Mouse (Mus musculus) testis, adult 2 months (tissue): ENCODE data around the gene Top1. TPM values are rescaled to one million over a fixed set of nuclear protein-coding genes. Genes with fewer than 3 reads are reported as not detected.

Experiments used
- H3K27ac ChIP-seq: fragments of 200-500 bp; 2 replicates; pipeline ENCODE4 v1.5.1; 2012; ENCODE audit warnings: low read depth, low read length; ENCODE audit not compliant: control insufficient read depth, insufficient read depth
- H3K27me3 ChIP-seq: fragments of 200-500 bp; 2 replicates; pipeline ENCODE4 v1.6.1; 2012; ENCODE audit warnings: mild to moderate bottlenecking, low read length, moderate library complexity; ENCODE audit not compliant: control insufficient read depth, insufficient read depth
- H3K36me3 ChIP-seq: fragments of 200-500 bp; 2 replicates; pipeline ENCODE4 v1.6.1; 2012; ENCODE audit warnings: mild to moderate bottlenecking, low read length; ENCODE audit not compliant: control insufficient read depth, insufficient read depth
- H3K4me1 ChIP-seq: fragments of 200-500 bp; 2 replicates; pipeline ENCODE4 v1.6.1; 2012; ENCODE audit warnings: low read length; ENCODE audit not compliant: control insufficient read depth, insufficient read depth
- H3K4me3 ChIP-seq: fragments of 200-500 bp; 2 replicates; pipeline ENCODE4 v1.5.1; 2012; ENCODE audit warnings: low read depth, mild to moderate bottlenecking, low read length, moderate library complexity, mixed read lengths; ENCODE audit not compliant: control insufficient read depth
- CTCF ChIP-seq: fragments of 200-500 bp; IDR thresholded peaks from 2 replicates; pipeline ENCODE4 v1.5.1; 2012; ENCODE audit warnings: low read depth, mild to moderate bottlenecking, inconsistent platforms, low read length, moderate library complexity; ENCODE audit not compliant: control insufficient read depth, insufficient read depth, insufficient replicate concordance
- POLR2A ChIP-seq: fragments of 200-500 bp; IDR thresholded peaks from 2 replicates; pipeline ENCODE4 v1.6.1; 2012; ENCODE audit warnings: low read depth, mild to moderate bottlenecking, inconsistent platforms, low read length, moderate library complexity; ENCODE audit not compliant: control insufficient read depth
- polyA plus RNA-seq: library from polyadenylated mRNA; depleted of rRNA; stranded (reverse); fragments of >200 nt; gene quantifications from 2 replicates; pipeline ENCODE4 v1.2.3, GENCODE M21; 2012

Gene Top1
- polyA plus RNA-seq, 1 experiment: 7.0 TPM

- Histone ChIP-seq H3K4me1 (0 out of 2 replicates have a peak, but pooled peaks cover 2% of the 10 kb centered on the region), H3K27ac (no peak overlapping the region), H3K27me3 (no peaks in the 10 kb centered on the region), H3K4me3 (no peak overlapping the region), H3K36me3 (no peaks in the 10 kb centered on the region)
- TF ChIP-seq POLR2A: no peak
- no peak for TF ChIP-seq CTCF
Measured at GRCm38 (mm10) chr2:160738354-160738753, 92.7 kb downstream of the Top1 start.

- no peak overlapping the region for H3K27ac ChIP-seq
- TF ChIP-seq CTCF (no peak), POLR2A (no peak)
- H3K36me3 ChIP-seq: no peaks in the 10 kb centered on the region
- no peaks in the 10 kb centered on the region for H3K27me3 ChIP-seq
- H3K4me3 ChIP-seq: no peak overlapping the region
- H3K4me1 ChIP-seq: peaks cover 2% of the 10 kb centered on the region; the same call in 1 of the 2 replicates
Measured at GRCm38 (mm10) chr2:160739647-160740356, 94.1 kb downstream of the Top1 start.

- H3K36me3 ChIP-seq: no peaks in the 10 kb centered on the region
- H3K27me3 ChIP-seq: no peaks in the 10 kb centered on the region
- no peak overlapping the region for H3K27ac ChIP-seq
- H3K4me1 ChIP-seq: peaks cover 2% of the 10 kb centered on the region; the same call in 1 of the 2 replicates
- no peak for TF ChIP-seq POLR2A
- no peak for TF ChIP-seq CTCF
- no peak overlapping the region for H3K4me3 ChIP-seq
Measured at GRCm38 (mm10) chr2:160740521-160741156, 95.0 kb downstream of the Top1 start.

GRCm38 (mm10) chr2:160741580-160741979, 95.9 kb downstream of the Top1 start:
- Histone ChIP-seq H3K27ac (no peak overlapping the region), H3K36me3 (no peaks in the 10 kb centered on the region), H3K4me1 (peaks cover 2% of the 10 kb centered on the region; the same call in 1 of the 2 replicates), H3K4me3 (no peak overlapping the region), H3K27me3 (no peaks in the 10 kb centered on the region)
- TF ChIP-seq CTCF (no peak), POLR2A (no peak)

GRCm38 (mm10) chr2:160742161-160742609, 96.5 kb downstream of the Top1 start:
- H3K27ac ChIP-seq: no peak overlapping the region
- no peaks in the 10 kb centered on the region for H3K27me3 ChIP-seq
- H3K4me1 ChIP-seq: peaks cover 8% of the 10 kb centered on the region
- TF ChIP-seq POLR2A (no peak), CTCF (no peak)
- peak overlapping the region; percentile 37 for H3K4me3 ChIP-seq
- no peaks in the 10 kb centered on the region for H3K36me3 ChIP-seq

- Histone ChIP-seq H3K36me3 (no peaks in the 10 kb centered on the region; the same call in none of the 2 replicates), H3K27ac (no peak overlapping the region), H3K27me3 (no peaks in the 10 kb centered on the region), H3K4me3 (no peak overlapping the region), H3K4me1 (peaks cover 9% of the 10 kb centered on the region)
- TF ChIP-seq CTCF: no peak
- TF ChIP-seq POLR2A: no peak
Measured at GRCm38 (mm10) chr2:160744040-160744822, 98.5 kb downstream of the Top1 start.

GRCm38 (mm10) chr2:160744823-160745210, 99.1 kb downstream of the Top1 start:
- peaks cover 9% of the 10 kb centered on the region for H3K4me1 ChIP-seq
- no peaks in the 10 kb centered on the region; the same call in none of the 2 replicates for H3K36me3 ChIP-seq
- H3K27me3 ChIP-seq: no peaks in the 10 kb centered on the region
- TF ChIP-seq CTCF (no peak), POLR2A (no peak)
- H3K27ac ChIP-seq: no peak overlapping the region
- H3K4me3 ChIP-seq: no peak overlapping the region
